Mouse (Mus musculus): ENCODE measurements around the gene Tyw1. TPM values are rescaled to one million over a fixed set of nuclear protein-coding genes. Genes with fewer than 3 reads are reported as not detected.

Gene Tyw1
- polyA plus RNA-seq, 1 experiment from 2014 or later, result 17.8 TPM

- Histone ChIP-seq H3K27me3 (ENCODE audit: control insufficient read depth, insufficient read depth, low read length) (no peaks in the 10 kb centered on the region), H3K4me3 (ENCODE audit: low read depth, low read length) (no peak overlapping the region), H3K4me1 (ENCODE audit: control insufficient read depth, insufficient read depth, low read length) (no peaks in the 10 kb centered on the region), H3K9ac (ENCODE audit: low read depth, low read length) (no peak overlapping the region), H3K4me2 (no peak overlapping the region), H3K27ac (ENCODE audit: low read depth, low read length) (no peak overlapping the region), H3K36me3 (ENCODE audit: control insufficient read depth, insufficient read depth, low read length) (peaks cover 21% of the 10 kb centered on the region), H3K9me3 (replicated peaks; ENCODE audit: control insufficient read depth, low read length) (no peaks in the 10 kb centered on the region)
- WGBS (ENCODE audit: insufficient replicate concordance), result 87% methylated on average over 4 of the region's 4 CpGs
- no peak for ATAC-seq (replicated peaks; ENCODE audit: insufficient number of reproducible peaks, low FRiP score, low TSS enrichment)
Observed at GRCm38 (mm10) chr5:130292976-130293375, 37.6 kb downstream of the Tyw1 start.

GRCm38 (mm10) chr5:130293941-130294340, 38.5 kb downstream of the Tyw1 start:
- H3K9ac ChIP-seq (ENCODE audit: low read depth, low read length), result no peak overlapping the region
- H3K36me3 ChIP-seq (ENCODE audit: control insufficient read depth, insufficient read depth, low read length), result peaks cover 21% of the 10 kb centered on the region
- H3K4me2 ChIP-seq, result no peak overlapping the region
- no peaks in the 10 kb centered on the region for H3K27me3 ChIP-seq (ENCODE audit: control insufficient read depth, insufficient read depth, low read length)
- no peak overlapping the region for H3K4me3 ChIP-seq (ENCODE audit: low read depth, low read length)
- no peak overlapping the region for H3K27ac ChIP-seq (ENCODE audit: low read depth, low read length)
- H3K9me3 ChIP-seq (replicated peaks; ENCODE audit: control insufficient read depth, low read length), result no peaks in the 10 kb centered on the region
- no peaks in the 10 kb centered on the region for H3K4me1 ChIP-seq (ENCODE audit: control insufficient read depth, insufficient read depth, low read length)
- ATAC-seq (replicated peaks; ENCODE audit: insufficient number of reproducible peaks, low FRiP score, low TSS enrichment), result no peak
- 89% methylated on average over 5 of the region's 5 CpGs for WGBS (ENCODE audit: insufficient replicate concordance)

- Histone ChIP-seq H3K4me3 (ENCODE audit: low read depth, low read length) (no peak overlapping the region), H3K4me1 (ENCODE audit: control insufficient read depth, insufficient read depth, low read length) (no peaks in the 10 kb centered on the region), H3K9me3 (replicated peaks; ENCODE audit: control insufficient read depth, low read length) (no peaks in the 10 kb centered on the region), H3K4me2 (no peak overlapping the region), H3K27me3 (ENCODE audit: control insufficient read depth, insufficient read depth, low read length) (no peaks in the 10 kb centered on the region), H3K9ac (ENCODE audit: low read depth, low read length) (no peak overlapping the region), H3K36me3 (ENCODE audit: control insufficient read depth, insufficient read depth, low read length) (peaks cover 16% of the 10 kb centered on the region), H3K27ac (ENCODE audit: low read depth, low read length) (no peak overlapping the region)
- ATAC-seq (replicated peaks; ENCODE audit: insufficient number of reproducible peaks, low FRiP score, low TSS enrichment), result no peak
- 80% methylated on average over 6 of the region's 6 CpGs for whole genome bisulfite sequencing (ENCODE audit: insufficient replicate concordance)
Observed at GRCm38 (mm10) chr5:130294598-130294997, 39.2 kb downstream of the Tyw1 start.

- Histone ChIP-seq H3K36me3 (ENCODE audit: control insufficient read depth, insufficient read depth, low read length) (peaks cover 15% of the 10 kb centered on the region), H3K4me2 (no peak overlapping the region), H3K27me3 (ENCODE audit: control insufficient read depth, insufficient read depth, low read length) (no peaks in the 10 kb centered on the region), H3K27ac (ENCODE audit: low read depth, low read length) (no peak overlapping the region), H3K9ac (ENCODE audit: low read depth, low read length) (no peak overlapping the region), H3K4me1 (ENCODE audit: control insufficient read depth, insufficient read depth, low read length) (no peaks in the 10 kb centered on the region), H3K4me3 (ENCODE audit: low read depth, low read length) (no peak overlapping the region), H3K9me3 (replicated peaks; ENCODE audit: control insufficient read depth, low read length) (no peaks in the 10 kb centered on the region)
- WGBS (ENCODE audit: insufficient replicate concordance), result 78% methylated on average over 5 of the region's 5 CpGs
- no peak for ATAC-seq (replicated peaks; ENCODE audit: insufficient number of reproducible peaks, low FRiP score, low TSS enrichment)
Observed at GRCm38 (mm10) chr5:130296071-130296470, 40.7 kb downstream of the Tyw1 start.

- peaks cover 13% of the 10 kb centered on the region for H3K36me3 ChIP-seq (ENCODE audit: control insufficient read depth, insufficient read depth, low read length)
- no peak for ATAC-seq (replicated peaks; ENCODE audit: insufficient number of reproducible peaks, low FRiP score, low TSS enrichment)
Observed at GRCm38 (mm10) chr5:130298831-130299460, 43.5 kb downstream of the Tyw1 start.

GRCm38 (mm10) chr5:130299526-130299925, 44.1 kb downstream of the Tyw1 start:
- no peak overlapping the region for H3K27ac ChIP-seq (ENCODE audit: low read depth, low read length)
- no peaks in the 10 kb centered on the region for H3K9me3 ChIP-seq (replicated peaks; ENCODE audit: control insufficient read depth, low read length)
- WGBS (ENCODE audit: insufficient replicate concordance), result 95% methylated on average over 8 of the region's 8 CpGs
- H3K4me2 ChIP-seq, result no peak overlapping the region
- no peaks in the 10 kb centered on the region for H3K27me3 ChIP-seq (ENCODE audit: control insufficient read depth, insufficient read depth, low read length)
- no peaks in the 10 kb centered on the region for H3K4me1 ChIP-seq (ENCODE audit: control insufficient read depth, insufficient read depth, low read length)
- H3K9ac ChIP-seq (ENCODE audit: low read depth, low read length), result no peak overlapping the region
- no peak for ATAC-seq (replicated peaks; ENCODE audit: insufficient number of reproducible peaks, low FRiP score, low TSS enrichment)
- no peak overlapping the region for H3K4me3 ChIP-seq (ENCODE audit: low read depth, low read length)
- H3K36me3 ChIP-seq (ENCODE audit: control insufficient read depth, insufficient read depth, low read length), result peaks cover 18% of the 10 kb centered on the region

More at GRCm38 (mm10) chr5:130298831-130299460, 43.5 kb downstream of the Tyw1 start:
- Histone ChIP-seq H3K9ac (ENCODE audit: low read depth, low read length) (no peak overlapping the region), H3K4me2 (no peak overlapping the region), H3K4me3 (ENCODE audit: low read depth, low read length) (no peak overlapping the region), H3K9me3 (replicated peaks; ENCODE audit: control insufficient read depth, low read length) (no peaks in the 10 kb centered on the region), H3K27me3 (ENCODE audit: control insufficient read depth, insufficient read depth, low read length) (no peaks in the 10 kb centered on the region), H3K27ac (ENCODE audit: low read depth, low read length) (no peak overlapping the region), H3K4me1 (ENCODE audit: control insufficient read depth, insufficient read depth, low read length) (no peaks in the 10 kb centered on the region)
- 91% methylated on average over 9 of the region's 9 CpGs for WGBS (ENCODE audit: insufficient replicate concordance)

GRCm38 (mm10) chr5:130303611-130304010, 48.2 kb downstream of the Tyw1 start:
- Histone ChIP-seq H3K4me2 (no peak overlapping the region), H3K27me3 (ENCODE audit: control insufficient read depth, insufficient read depth, low read length) (no peaks in the 10 kb centered on the region), H3K4me3 (ENCODE audit: low read depth, low read length) (no peak overlapping the region), H3K27ac (ENCODE audit: low read depth, low read length) (no peak overlapping the region), H3K9ac (ENCODE audit: low read depth, low read length) (no peak overlapping the region), H3K36me3 (ENCODE audit: control insufficient read depth, insufficient read depth, low read length) (peaks cover 23% of the 10 kb centered on the region), H3K4me1 (ENCODE audit: control insufficient read depth, insufficient read depth, low read length) (no peaks in the 10 kb centered on the region), H3K9me3 (replicated peaks; ENCODE audit: control insufficient read depth, low read length) (no peaks in the 10 kb centered on the region)
- ATAC-seq (replicated peaks; ENCODE audit: insufficient number of reproducible peaks, low FRiP score, low TSS enrichment), result no peak
- 90% methylated on average over 6 of the region's 6 CpGs for WGBS (ENCODE audit: insufficient replicate concordance)

- Histone ChIP-seq H3K36me3 (ENCODE audit: control insufficient read depth, insufficient read depth, low read length) (peaks cover 14% of the 10 kb centered on the region), H3K4me2 (no peak overlapping the region), H3K27me3 (ENCODE audit: control insufficient read depth, insufficient read depth, low read length) (no peaks in the 10 kb centered on the region), H3K9ac (ENCODE audit: low read depth, low read length) (no peak overlapping the region), H3K27ac (ENCODE audit: low read depth, low read length) (no peak overlapping the region), H3K9me3 (replicated peaks; ENCODE audit: control insufficient read depth, low read length) (no peaks in the 10 kb centered on the region), H3K4me3 (ENCODE audit: low read depth, low read length) (no peak overlapping the region), H3K4me1 (ENCODE audit: control insufficient read depth, insufficient read depth, low read length) (no peaks in the 10 kb centered on the region)
- ATAC-seq (replicated peaks; ENCODE audit: insufficient number of reproducible peaks, low FRiP score, low TSS enrichment), result no peak
- WGBS (ENCODE audit: insufficient replicate concordance), result 89% methylated on average over 7 of the region's 7 CpGs
Observed at GRCm38 (mm10) chr5:130307921-130308320, 52.5 kb downstream of the Tyw1 start.

- Histone ChIP-seq H3K36me3 (ENCODE audit: control insufficient read depth, insufficient read depth, low read length) (peaks cover 5% of the 10 kb centered on the region), H3K27ac (ENCODE audit: low read depth, low read length) (no peak overlapping the region), H3K4me2 (no peak overlapping the region), H3K9me3 (replicated peaks; ENCODE audit: control insufficient read depth, low read length) (no peaks in the 10 kb centered on the region), H3K4me1 (ENCODE audit: control insufficient read depth, insufficient read depth, low read length) (no peaks in the 10 kb centered on the region), H3K27me3 (ENCODE audit: control insufficient read depth, insufficient read depth, low read length) (no peaks in the 10 kb centered on the region), H3K4me3 (ENCODE audit: low read depth, low read length) (no peak overlapping the region), H3K9ac (ENCODE audit: low read depth, low read length) (no peak overlapping the region)
- WGBS (ENCODE audit: insufficient replicate concordance), result 94% methylated on average over 4 of the region's 4 CpGs
- no peak for ATAC-seq (replicated peaks; ENCODE audit: insufficient number of reproducible peaks, low FRiP score, low TSS enrichment)
Observed at GRCm38 (mm10) chr5:130310077-130310476, 54.7 kb downstream of the Tyw1 start.

Data from heart, embryonic 11.5 days (tissue).